Mouse (Mus musculus) ES-E14 (cell line): ENCODE results near the gene Gm38431. TPM values are rescaled to one million over a fixed set of nuclear protein-coding genes. Genes with fewer than 3 reads are reported as not detected.

Experiments
- DNase-seq: peaks from one replicate; pipeline ENCODE4 v3.0.0-alpha.2; 2013; ENCODE audit warnings: low read depth, low spot score
- H3K27ac ChIP-seq: 2 replicates; pipeline ENCODE4 v1.5.1; 2012; ENCODE audit warnings: low read depth, mild to moderate bottlenecking, low read length, moderate library complexity, mixed read lengths; ENCODE audit not compliant: poor library complexity, insufficient read depth, severe bottlenecking
- H3K36me3 ChIP-seq: 2 replicates; pipeline ENCODE4 v1.6.1; 2012; ENCODE audit warnings: mild to moderate bottlenecking, low read length, moderate library complexity, mixed read lengths; ENCODE audit not compliant: control insufficient read depth, poor library complexity, insufficient read depth, severe bottlenecking
- H3K4me1 ChIP-seq, 2 experiments: fragments of 150-350 bp in 1 of 2; sonication (generic) in 1 of 2; 2 replicates each; pipeline ENCODE4 v1.6.1; 2012; ENCODE audit warnings: low read length in 2 of 2, mild to moderate bottlenecking in 1 of 2, mixed read lengths in 1 of 2; ENCODE audit not compliant: control insufficient read depth in 2 of 2, insufficient read depth in 2 of 2, poor library complexity in 1 of 2
- H3K4me3 ChIP-seq, 2 experiments: fragments of 150-350 bp in 1 of 2; sonication (generic) in 1 of 2; 2 replicates each; pipeline ENCODE4 v1.5.1; 2012; ENCODE audit warnings: low read length in 2 of 2, low read depth in 1 of 2, mild to moderate bottlenecking in 1 of 2, mixed read lengths in 1 of 2; ENCODE audit not compliant: insufficient read depth in 1 of 2, poor library complexity in 1 of 2, severe bottlenecking in 1 of 2
- H3K9ac ChIP-seq: 2 replicates; pipeline ENCODE4 v1.6.1; 2012; ENCODE audit warnings: low read depth, mild to moderate bottlenecking, low read length, mixed read lengths; ENCODE audit not compliant: poor library complexity, insufficient read depth, severe bottlenecking
- H3K9me3 ChIP-seq: fragments of 150-350 bp; sonication (generic); 2 replicates; pipeline ENCODE4 v1.6.1; 2012; ENCODE audit warnings: low read depth, mild to moderate bottlenecking, low read length; ENCODE audit not compliant: control insufficient read depth, insufficient read depth
- CHD2 ChIP-seq: IDR thresholded peaks from 2 replicates; pipeline ENCODE4 v1.6.1; 2014; ENCODE audit warnings: mild to moderate bottlenecking, low read depth, low read length, inconsistent platforms
- HCFC1 ChIP-seq: IDR thresholded peaks from 2 replicates; pipeline ENCODE4 v1.6.1; 2012; ENCODE audit warnings: low read length, inconsistent platforms, borderline replicate concordance; ENCODE audit not compliant: insufficient read depth
- MAFK ChIP-seq: IDR thresholded peaks from 2 replicates; pipeline ENCODE4 v1.6.1; 2014; ENCODE audit warnings: mild to moderate bottlenecking, low read depth, low read length, inconsistent platforms; ENCODE audit not compliant: insufficient read depth
- ZC3H11A ChIP-seq: IDR thresholded peaks from 2 replicates; pipeline ENCODE4 v1.6.1; 2012; ENCODE audit warnings: low read depth, mild to moderate bottlenecking, inconsistent platforms, low read length, borderline replicate concordance
- ZNF384 ChIP-seq: IDR thresholded peaks from 2 replicates; pipeline ENCODE4 v1.6.1; 2012; ENCODE audit warnings: low read depth, low read length, inconsistent platforms
- in situ Hi-C, 2 experiments: fragments of 600-800 bp; cut with MboI; formaldehyde crosslinking; loops; one replicate each; pipeline ENCODE4 v1.15.1; 2025; ENCODE audit warnings: low sequenced_read_pairs in 2 of 2, inconsistent platforms in 1 of 2; ENCODE audit not compliant: unreplicated experiment in 2 of 2
- total RNA-seq: library from RNA; depleted of rRNA; stranded (reverse); fragments of 300-350 nt; gene quantifications from 2 replicates; pipeline ENCODE4 v1.2.3, GENCODE M21; 2012

Gm38431 gene
- total RNA-seq, 1 experiment, result 18.5 TPM

- peak; percentile 80 for DNase-seq
Observed at GRCm38 (mm10) chr9:21029291-21030054, 62.3 kb downstream of the Gm38431 start, which contains the start of gene Icam4. TSS of gene Icam4 (plus strand) at chr9:21029373.

GRCm38 (mm10) chr9:21028560-21029110 lies 63.2 kb downstream of the Gm38431 start:
- in situ Hi-C loops, result no loop called here

More at GRCm38 (mm10) chr9:21029291-21030054, 62.3 kb downstream of the Gm38431 start, which contains the start of gene Icam4:
- peaks cover 8 to 44% of the 10 kb centered on the region in 2 experiments for H3K4me1 ChIP-seq
- H3K9ac ChIP-seq, result peak within 1 kb of the TSS; percentile 73
- peaks cover 28% of the 10 kb centered on the region for H3K36me3 ChIP-seq
- in situ Hi-C loops, result no loop called here
- no peaks in the 10 kb centered on the region for H3K9me3 ChIP-seq
- peak within 1 kb of the TSS; percentile 23 for H3K27ac ChIP-seq
- peak within 1 kb of the TSS; percentile 54 to 64 for H3K4me3 ChIP-seq
- TF ChIP-seq ZC3H11A (no peak), CHD2 (no peak), HCFC1 (no peak), MAFK (no peak), ZNF384 (no peak)

GRCm38 (mm10) chr9:21027774-21028290 lies 64.0 kb downstream of the Gm38431 start:
- Histone ChIP-seq H3K36me3 (peaks cover 28% of the 10 kb centered on the region), H3K9ac (no peak overlapping the region), H3K27ac (peak overlapping the region; percentile 31; the same call in 1 of the 2 replicates), H3K4me1 (peaks cover 9 to 39% of the 10 kb centered on the region in 2 experiments; a peak in 3 of 4 replicates), H3K4me3 (no peak overlapping the region), H3K9me3 (no peaks in the 10 kb centered on the region)
- in situ Hi-C loops, result no loop called here
- no peak for TF ChIP-seq CHD2
- no peak for TF ChIP-seq ZNF384
- TF ChIP-seq HCFC1, result no peak
- no peak for TF ChIP-seq MAFK
- TF ChIP-seq ZC3H11A, result no peak
- DNase-seq, result no peak

More at GRCm38 (mm10) chr9:21028560-21029110, 63.2 kb downstream of the Gm38431 start:
- TF ChIP-seq CHD2, result no peak
- TF ChIP-seq ZC3H11A, result no peak
- TF ChIP-seq MAFK, result no peak
- no peak for TF ChIP-seq HCFC1
- no peak for TF ChIP-seq ZNF384
- no peak for DNase-seq
- Histone ChIP-seq H3K4me1 (peaks cover 9 to 41% of the 10 kb centered on the region in 2 experiments; a peak in 3 of 4 replicates), H3K36me3 (peaks cover 28% of the 10 kb centered on the region), H3K9ac (peak overlapping the region; percentile 3; the same call in 1 of the 2 replicates), H3K9me3 (no peaks in the 10 kb centered on the region), H3K4me3 (no peak overlapping the region), H3K27ac (peak overlapping the region; percentile 23; the same call in 1 of the 2 replicates)

GRCm38 (mm10) chr9:21026849-21027248 lies 64.9 kb downstream of the Gm38431 start:
- DNase-seq, result no peak
- Histone ChIP-seq H3K4me3 (no peak overlapping the region), H3K27ac (no peak overlapping the region), H3K9ac (no peak overlapping the region), H3K36me3 (peaks cover 36% of the 10 kb centered on the region), H3K4me1 (peaks cover 9 to 39% of the 10 kb centered on the region in 2 experiments; a peak in 3 of 4 replicates), H3K9me3 (no peaks in the 10 kb centered on the region)
- in situ Hi-C loops, result no loop called here
- no peak for TF ChIP-seq HCFC1
